Mouse (Mus musculus): ENCODE results near the gene Arl1. TPM values are rescaled to one million over a fixed set of nuclear protein-coding genes. Genes with fewer than 3 reads are reported as not detected.
A peak's percentile ranks its signal among the peaks of the same experiment; 100 is the strongest.
"Not testable (repeated sequence)": the region's sequence is repeated elsewhere in the genome, so short reads cannot be mapped to it uniquely, and the experiment has no call there.

The Arl1 gene
- polyA plus RNA-seq, 1 experiment from 2014 or later: 89.4 TPM

GRCm38 (mm10) chr10:88725343-88725742 lies 5.3 kb upstream of the Arl1 start:
- 33% methylated on average over 2 of the region's 2 CpGs for WGBS (ENCODE audit: insufficient replicate concordance)
- H3K27ac ChIP-seq (ENCODE audit: low read depth): no peak overlapping the region
- H3K9me3 ChIP-seq (ENCODE audit: low read length): no peaks in the 10 kb centered on the region
- H3K4me1 ChIP-seq (ENCODE audit: insufficient read depth): peaks cover 2% of the 10 kb centered on the region
- no peaks in the 10 kb centered on the region for H3K36me3 ChIP-seq (replicated peaks; ENCODE audit: insufficient read depth, low read length)
- no peak overlapping the region for H3K4me3 ChIP-seq (ENCODE audit: low read depth, low read length)
- no peak overlapping the region for H3K9ac ChIP-seq (replicated peaks)
- no peak overlapping the region for H3K4me2 ChIP-seq (ENCODE audit: low read depth, low read length)
- ATAC-seq: no peak
- no peak for DNase-seq
- H3K27me3 ChIP-seq (ENCODE audit: insufficient read depth, low read length): no peaks in the 10 kb centered on the region
- no peak for TF ChIP-seq EP300 (IDR thresholded peaks at IDR 0.05; ENCODE audit: low read depth)
- peak; percentile 69 for TF ChIP-seq CTCF (IDR thresholded peaks at IDR 0.05; ENCODE audit: low read depth)

GRCm38 (mm10) chr10:88727128-88727527 lies 3.5 kb upstream of the Arl1 start:
- no peak overlapping the region for H3K4me3 ChIP-seq (ENCODE audit: low read depth, low read length)
- H3K9me3 ChIP-seq (ENCODE audit: low read length): no peaks in the 10 kb centered on the region
- H3K9ac ChIP-seq (replicated peaks): no peak overlapping the region
- WGBS (ENCODE audit: insufficient replicate concordance): 32% methylated on average over 1 of the region's 1 CpGs
- TF ChIP-seq CTCF (IDR thresholded peaks at IDR 0.05; ENCODE audit: low read depth) (peak; percentile 64), EP300 (IDR thresholded peaks at IDR 0.05; ENCODE audit: low read depth) (no peak)
- H3K4me1 ChIP-seq (ENCODE audit: insufficient read depth): peaks cover 5% of the 10 kb centered on the region
- no peaks in the 10 kb centered on the region for H3K27me3 ChIP-seq (ENCODE audit: insufficient read depth, low read length)
- no peak for ATAC-seq
- DNase-seq: peak; percentile 45
- H3K36me3 ChIP-seq (replicated peaks; ENCODE audit: insufficient read depth, low read length): no peaks in the 10 kb centered on the region
- H3K27ac ChIP-seq (ENCODE audit: low read depth): no peak overlapping the region
- no peak overlapping the region for H3K4me2 ChIP-seq (ENCODE audit: low read depth, low read length)

GRCm38 (mm10) chr10:88728166-88728565 lies 2.5 kb upstream of the Arl1 start:
- Histone ChIP-seq H3K27ac (ENCODE audit: low read depth) (no peak overlapping the region), H3K4me1 (ENCODE audit: insufficient read depth) (peaks cover 9% of the 10 kb centered on the region), H3K36me3 (replicated peaks; ENCODE audit: insufficient read depth, low read length) (no peaks in the 10 kb centered on the region), H3K9me3 (ENCODE audit: low read length) (no peaks in the 10 kb centered on the region), H3K4me2 (ENCODE audit: low read depth, low read length) (no peak overlapping the region), H3K9ac (replicated peaks) (no peak overlapping the region), H3K4me3 (ENCODE audit: low read depth, low read length) (no peak overlapping the region), H3K27me3 (ENCODE audit: insufficient read depth, low read length) (no peaks in the 10 kb centered on the region)
- TF ChIP-seq EP300 (IDR thresholded peaks at IDR 0.05; ENCODE audit: low read depth) (no peak), CTCF (IDR thresholded peaks at IDR 0.05; ENCODE audit: low read depth) (no peak)
- ATAC-seq: no peak
- 62% methylated on average over 8 of the region's 8 CpGs for WGBS (ENCODE audit: insufficient replicate concordance)
- DNase-seq: no peak

GRCm38 (mm10) chr10:88731496-88732308 lies 1.0 kb downstream of the Arl1 start:
- TF ChIP-seq CTCF (IDR thresholded peaks at IDR 0.05; ENCODE audit: low read depth) (0 out of 2 replicates have a peak, but pooled peaks have one; percentile 24), EP300 (IDR thresholded peaks at IDR 0.05; ENCODE audit: low read depth) (no peak)
- Histone ChIP-seq H3K27ac (ENCODE audit: low read depth) (peak overlapping the region; percentile 85), H3K36me3 (replicated peaks; ENCODE audit: insufficient read depth, low read length) (peaks cover 8% of the 10 kb centered on the region; the same call in 1 of the 2 replicates), H3K4me3 (ENCODE audit: low read depth, low read length) (peak overlapping the region; percentile 90), H3K4me2 (ENCODE audit: low read depth, low read length) (peak overlapping the region; percentile 95), H3K4me1 (ENCODE audit: insufficient read depth) (peaks cover 9% of the 10 kb centered on the region), H3K9me3 (ENCODE audit: low read length) (no peaks in the 10 kb centered on the region), H3K27me3 (ENCODE audit: insufficient read depth, low read length) (no peaks in the 10 kb centered on the region), H3K9ac (replicated peaks) (peak overlapping the region; percentile 92)
- WGBS (ENCODE audit: insufficient replicate concordance): 2% methylated on average over 50 of the region's 61 CpGs
- DNase-seq (no peak), ATAC-seq (peak; percentile 34)

- 2% methylated on average over 6 of the region's 6 CpGs for WGBS (ENCODE audit: insufficient replicate concordance)
- Histone ChIP-seq H3K9ac (replicated peaks) (peak overlapping the region; percentile 92), H3K36me3 (replicated peaks; ENCODE audit: insufficient read depth, low read length) (peaks cover 14% of the 10 kb centered on the region), H3K4me2 (ENCODE audit: low read depth, low read length) (peak overlapping the region; percentile 95), H3K9me3 (ENCODE audit: low read length) (no peaks in the 10 kb centered on the region), H3K4me3 (ENCODE audit: low read depth, low read length) (peak overlapping the region; percentile 90), H3K27ac (ENCODE audit: low read depth) (no peak overlapping the region; the same call in 1 of the 2 replicates), H3K27me3 (ENCODE audit: insufficient read depth, low read length) (no peaks in the 10 kb centered on the region), H3K4me1 (ENCODE audit: insufficient read depth) (peaks cover 9% of the 10 kb centered on the region)
- DNase-seq (no peak), ATAC-seq (no peak)
- no peak for TF ChIP-seq CTCF (IDR thresholded peaks at IDR 0.05; ENCODE audit: low read depth)
- no peak for TF ChIP-seq EP300 (IDR thresholded peaks at IDR 0.05; ENCODE audit: low read depth)
Measured at GRCm38 (mm10) chr10:88732309-88732622, 1.6 kb downstream of the Arl1 start.

- H3K9ac ChIP-seq (replicated peaks); H3K27me3 ChIP-seq (ENCODE audit: insufficient read depth, low read length); ATAC-seq; H3K4me3 ChIP-seq (ENCODE audit: low read depth, low read length); DNase-seq; H3K4me2 ChIP-seq (ENCODE audit: low read depth, low read length); H3K9me3 ChIP-seq (ENCODE audit: low read length); H3K27ac ChIP-seq (ENCODE audit: low read depth); H3K4me1 ChIP-seq (ENCODE audit: insufficient read depth): not testable (repeated sequence)
- WGBS (ENCODE audit: insufficient replicate concordance): 88% methylated on average over 8 of the region's 8 CpGs
- H3K36me3 ChIP-seq (replicated peaks; ENCODE audit: insufficient read depth, low read length): peaks cover 42% of the 10 kb centered on the region
Measured at GRCm38 (mm10) chr10:88739074-88739473, 8.4 kb downstream of the Arl1 start.

All from liver, postnatal 0 days (tissue).